Mouse (Mus musculus) liver, postnatal 0 days (tissue): ENCODE measurements around the gene Adsl.

ENCODE experiments used
- CTCF ChIP-seq: sonication (generic); IDR thresholded peaks from 2 replicates; pipeline ENCODE4 v1.5.1; 2016; ENCODE audit warnings: antibody characterized with exemption, low read depth
- EP300 ChIP-seq: IDR thresholded peaks from 2 replicates; pipeline ENCODE4 v1.6.1; 2016; ENCODE audit warnings: antibody characterized with exemption, low read depth, mild to moderate bottlenecking

- no peak for TF ChIP-seq CTCF
- TF ChIP-seq EP300: no peak
These were observed 69.0 kb downstream of the Adsl start for GRCm38 (mm10) chr15:81017308-81017707.
